Mouse (Mus musculus): ENCODE results near the gene Ldlrad1. TPM values are rescaled to one million over a fixed set of nuclear protein-coding genes. Genes with fewer than 3 reads are reported as not detected.

Ldlrad1 gene
- polyA plus RNA-seq, 1 experiment: not detected

- TF ChIP-seq TCF12 (IDR thresholded peaks at IDR 0.05; ENCODE audit: insufficient read depth, poor library complexity, severe bottlenecking) (no peak), REST (IDR thresholded peaks at IDR 0.05; ENCODE audit: insufficient read depth, insufficient read length) (no peak), SRF (IDR thresholded peaks at IDR 0.05; ENCODE audit: control insufficient read depth, insufficient read length, low read depth) (no peak), USF1 (IDR thresholded peaks at IDR 0.05; ENCODE audit: low read depth) (no peak), TCF3 (IDR thresholded peaks at IDR 0.05; ENCODE audit: insufficient read length, low read depth) (no peak), MAX (IDR thresholded peaks at IDR 0.05; ENCODE audit: low read depth) (no peak), MYOD1 (IDR thresholded peaks at IDR 0.05; ENCODE audit: control insufficient read depth in 1 of 3, insufficient read length in 2 of 3, low read depth in 2 of 3) (no peak), MYOG (IDR thresholded peaks at IDR 0.05; ENCODE audit: control insufficient read depth in 1 of 3, insufficient read depth in 1 of 3, insufficient read length in 2 of 3, low read depth in 2 of 3) (no peak), CEBPB (IDR thresholded peaks at IDR 0.05; ENCODE audit: insufficient read depth, poor library complexity, severe bottlenecking) (no peak), POLR2A (IDR thresholded peaks at IDR 0.05; ENCODE audit: insufficient read length, low read depth) (no peak), E2F4 (IDR thresholded peaks at IDR 0.05; ENCODE audit: insufficient read depth) (no peak), POLR2AphosphoS2 (IDR thresholded peaks at IDR 0.05; ENCODE audit: insufficient read length, low read depth) (no peak)
- peak overlapping the region; percentile 74 for H3K4me3 ChIP-seq
- peak overlapping the region; percentile 81 for H3K4me2 ChIP-seq (ENCODE audit: low read depth)
- no peaks in the 10 kb centered on the region for H3K27me3 ChIP-seq (ENCODE audit: control insufficient read depth, insufficient read depth, insufficient read length)
- H3K79me2 ChIP-seq (ENCODE audit: control insufficient read depth, insufficient read depth): peaks cover 21% of the 10 kb centered on the region
- H3ac ChIP-seq (ENCODE audit: control insufficient read depth, insufficient read length): no peak overlapping the region
- H3K36me3 ChIP-seq (ENCODE audit: control insufficient read depth, insufficient read depth): no peaks in the 10 kb centered on the region
Measured at GRCm38 (mm10) chr4:107254414-107254813, 45.4 kb downstream of the Ldlrad1 start.

- Histone ChIP-seq H3K27me3 (ENCODE audit: control insufficient read depth, insufficient read depth, insufficient read length) (no peaks in the 10 kb centered on the region), H3K4me2 (ENCODE audit: low read depth) (no peak overlapping the region), H3ac (ENCODE audit: control insufficient read depth, insufficient read length) (no peak overlapping the region), H3K79me2 (ENCODE audit: control insufficient read depth, insufficient read depth) (no peaks in the 10 kb centered on the region), H3K4me3 (no peak overlapping the region), H3K36me3 (ENCODE audit: control insufficient read depth, insufficient read depth) (peaks cover 4% of the 10 kb centered on the region)
- no peak for TF ChIP-seq POLR2AphosphoS2 (IDR thresholded peaks at IDR 0.05; ENCODE audit: insufficient read length, low read depth)
- TF ChIP-seq USF1 (IDR thresholded peaks at IDR 0.05; ENCODE audit: low read depth): no peak
- TF ChIP-seq CEBPB (IDR thresholded peaks at IDR 0.05; ENCODE audit: insufficient read depth, poor library complexity, severe bottlenecking): no peak
- TF ChIP-seq SRF (IDR thresholded peaks at IDR 0.05; ENCODE audit: control insufficient read depth, insufficient read length, low read depth): no peak
- no peak for TF ChIP-seq E2F4 (IDR thresholded peaks at IDR 0.05; ENCODE audit: insufficient read depth)
- no peak for TF ChIP-seq REST (IDR thresholded peaks at IDR 0.05; ENCODE audit: insufficient read depth, insufficient read length)
- TF ChIP-seq MAX (IDR thresholded peaks at IDR 0.05; ENCODE audit: low read depth): no peak
- TF ChIP-seq TCF12 (IDR thresholded peaks at IDR 0.05; ENCODE audit: insufficient read depth, poor library complexity, severe bottlenecking): no peak
- TF ChIP-seq MYOG (IDR thresholded peaks at IDR 0.05; ENCODE audit: control insufficient read depth in 1 of 3, insufficient read depth in 1 of 3, insufficient read length in 2 of 3, low read depth in 2 of 3): no peak
- no peak for TF ChIP-seq MYOD1 (IDR thresholded peaks at IDR 0.05; ENCODE audit: control insufficient read depth in 1 of 3, insufficient read length in 2 of 3, low read depth in 2 of 3)
- no peak for TF ChIP-seq TCF3 (IDR thresholded peaks at IDR 0.05; ENCODE audit: insufficient read length, low read depth)
- no peak for TF ChIP-seq POLR2A (IDR thresholded peaks at IDR 0.05; ENCODE audit: insufficient read length, low read depth)
Measured at GRCm38 (mm10) chr4:107260001-107260400, 51.0 kb downstream of the Ldlrad1 start.

Other genes starting within 250 kb of the Ldlrad1 start
- 87.5 TPM for gene Mrpl37, start 142.3 kb upstream of the Ldlrad1 start, polyA plus RNA-seq (2012; fragmentation: generic; extraction: Trizol)
- gene Cyb5rl, start 142.2 kb upstream of the Ldlrad1 start, polyA plus RNA-seq (2012; fragmentation: generic; extraction: Trizol): 9.1 TPM
- gene Cdcp2, start 112.3 kb upstream of the Ldlrad1 start, polyA plus RNA-seq (2012; fragmentation: generic; extraction: Trizol): not detected
- gene Tmem59, start 30.8 kb upstream of the Ldlrad1 start, polyA plus RNA-seq (2012; fragmentation: generic; extraction: Trizol): 174 TPM
- gene Tceanc2, start 30.1 kb upstream of the Ldlrad1 start, polyA plus RNA-seq (2012; fragmentation: generic; extraction: Trizol): 20.7 TPM
- gene Lrrc42, start 44.4 kb downstream of the Ldlrad1 start, polyA plus RNA-seq (2012; fragmentation: generic; extraction: Trizol): 31.2 TPM
- gene Hspb11, start 44.4 kb downstream of the Ldlrad1 start, polyA plus RNA-seq (2012; fragmentation: generic; extraction: Trizol): 27.9 TPM
- gene Dio1, start 98.0 kb downstream of the Ldlrad1 start, polyA plus RNA-seq (2012; fragmentation: generic; extraction: Trizol): not detected
- gene Yipf1, start 105.2 kb downstream of the Ldlrad1 start, polyA plus RNA-seq (2012; fragmentation: generic; extraction: Trizol): 37.3 TPM
- gene Ndc1, start 158.6 kb downstream of the Ldlrad1 start, polyA plus RNA-seq (2012; fragmentation: generic; extraction: Trizol): 10.9 TPM
- 0.35 TPM for gene Glis1, start 225.4 kb downstream of the Ldlrad1 start, polyA plus RNA-seq (2012; fragmentation: generic; extraction: Trizol)

All from myocyte (in vitro differentiated cells).